Mouse (Mus musculus): ENCODE measurements around the gene Slit3. TPM values are rescaled to one million over a fixed set of nuclear protein-coding genes. Genes with fewer than 3 reads are reported as not detected.

The Slit3 gene
- polyA plus RNA-seq (2017; shearing (Covaris generic)), result 0.07 TPM

DNA sequence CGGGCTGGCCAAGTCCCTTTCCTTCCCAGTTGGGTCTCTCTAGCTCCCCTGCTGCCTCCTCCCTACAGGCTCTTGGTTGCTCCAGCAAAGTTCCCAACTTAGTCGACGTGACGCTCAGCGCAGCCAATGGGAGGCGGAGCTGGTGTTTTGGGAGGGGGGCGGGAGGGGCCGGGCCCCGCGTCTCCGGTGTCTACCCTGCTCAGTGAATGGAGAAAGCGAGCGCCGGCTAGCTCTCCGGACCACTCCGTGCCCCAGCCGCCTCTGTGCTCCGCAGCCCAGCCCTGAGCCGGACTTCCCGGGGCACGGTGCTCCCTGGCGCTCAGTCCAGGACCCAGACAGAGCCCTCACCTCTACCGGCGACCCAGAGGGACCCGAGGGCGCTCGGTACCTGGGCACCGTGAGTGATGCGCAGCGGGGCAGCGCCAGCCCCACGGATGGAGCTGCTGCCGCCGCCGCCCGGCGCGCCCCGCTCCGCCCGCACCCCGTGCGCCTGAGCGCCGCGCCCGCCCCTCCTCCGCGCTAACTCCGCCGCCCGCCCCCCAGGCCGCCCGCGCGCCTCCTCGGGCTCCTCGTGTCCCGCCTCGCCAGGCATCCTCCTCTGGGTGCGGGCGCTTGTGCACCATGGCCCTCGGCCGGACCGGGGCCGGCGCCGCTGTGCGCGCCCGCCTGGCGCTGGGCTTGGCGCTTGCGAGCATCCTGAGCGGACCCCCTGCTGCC, at the start of gene Slit3:
Slit3 (plus strand) TSS at position 331 of the 717 bp plus-strand sequence.

Measured in naive thymus-derived CD4-positive, alpha-beta T cell, adult 5 months (primary cell).